11 mouse cellular contexts compared by ENCODE assay signal in the genomic region with DNA sequence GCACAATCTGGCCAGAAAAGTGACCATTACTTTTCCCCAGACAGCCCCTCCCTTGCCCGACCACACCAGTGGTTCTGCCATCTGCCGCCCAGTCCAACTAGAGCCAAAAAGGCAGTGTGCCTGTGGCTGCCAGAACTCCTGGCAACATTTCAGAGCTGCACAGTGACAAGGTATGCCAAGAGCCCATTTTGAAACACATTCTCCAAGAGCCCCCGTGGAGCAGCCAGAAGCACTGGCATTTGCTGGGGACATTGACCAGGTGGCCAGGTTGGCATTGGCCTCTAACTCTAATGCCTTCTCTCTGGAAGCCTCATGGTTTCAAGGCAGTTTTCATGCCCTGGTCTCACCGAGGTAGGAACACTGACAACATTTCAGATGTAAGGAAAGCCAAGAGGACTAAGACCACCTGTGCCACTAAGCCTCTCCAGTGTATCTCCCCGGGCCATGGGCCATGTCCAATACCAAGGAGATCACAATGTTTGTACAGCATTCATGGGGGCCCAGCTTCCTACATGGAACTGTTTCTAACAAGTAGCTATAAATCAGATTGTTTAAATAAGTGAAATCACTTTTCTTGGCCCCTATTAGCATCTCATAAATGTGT.
DNase-seq lines count a peak whose midpoint lies in the region; ATAC-seq and TF ChIP-seq lines count a peak whose summit lies in the region.
"Had no signal": no experiment of that assay in that cellular context is flagged by ENCODE, and none has a peak within 500 bp of the region (broad histone marks: within the 10 kb centered on the region; RNA-seq: fewer than 3 reads in every experiment).

No protein-coding gene starts in this region.

- H3K36me3 ChIP-seq in kidney, adult 2 months (ENCODE audit: control insufficient read depth, insufficient read depth, low read length), result no peaks in the 10 kb centered on the region
- H3K36me3 ChIP-seq in embryonic facial prominence, embryonic 10.5 days (replicated peaks), result no peaks in the 10 kb centered on the region
- H3K36me3 ChIP-seq: limb, embryonic 12.5 days; lung, embryonic 15.5 days had no signal

- H3K4me1 ChIP-seq in kidney, adult 2 months (ENCODE audit: control insufficient read depth, insufficient read depth, low read length), result no peaks in the 10 kb centered on the region
- H3K4me1 ChIP-seq in embryonic facial prominence, embryonic 10.5 days, result no peaks in the 10 kb centered on the region
- H3K4me1 ChIP-seq: lung, embryonic 15.5 days had no signal

- peak; percentile 2 for DNase-seq in kidney, adult 2 months
- DNase-seq in kidney, postnatal 14 days, result no peak
- peak; percentile 38 for DNase-seq in adrenal gland, postnatal 14 days
- DNase-seq in heart, adult 8-10 months (ENCODE audit: low spot score), result peak; percentile 30
- no peak for DNase-seq in retina, postnatal 1 day
- DNase-seq in embryonic facial prominence, embryonic 10.5 days (ENCODE audit: low spot score), result no peak
- DNase-seq in spleen, postnatal 4 days (ENCODE audit: low spot score in 2 of 2), result no peak

- ATAC-seq in cerebellum, adult (ENCODE audit: insufficient number of reproducible peaks, low FRiP score, low TSS enrichment), result peak; percentile 93

- H3K9me3 ChIP-seq in embryonic facial prominence, embryonic 10.5 days, result no peaks in the 10 kb centered on the region
- H3K9me3 ChIP-seq: limb, embryonic 12.5 days; lung, embryonic 15.5 days; neural tube, embryonic 13.5 days had no signal

- H3K4me3 ChIP-seq in kidney, adult 2 months (ENCODE audit: insufficient read depth, low read depth, low read length), result no peak overlapping the region
- H3K4me3 ChIP-seq in embryonic facial prominence, embryonic 10.5 days, result no peak overlapping the region
- H3K4me3 ChIP-seq: limb, embryonic 12.5 days; lung, embryonic 15.5 days; neural tube, embryonic 13.5 days had no signal

- H3K27ac ChIP-seq in kidney, adult 2 months (ENCODE audit: insufficient read depth, low read depth, low read length), result no peak overlapping the region
- no peak overlapping the region for H3K27ac ChIP-seq in embryonic facial prominence, embryonic 10.5 days (replicated peaks)
- H3K27ac ChIP-seq: limb, embryonic 12.5 days; lung, embryonic 15.5 days; neural tube, embryonic 13.5 days had no signal

- WGBS in kidney, adult 2 months, result 74% methylated on average over 5 of the region's 5 CpGs
- WGBS in embryonic facial prominence, embryonic 10.5 days, result 87% methylated on average over 5 of the region's 5 CpGs

- TF ChIP-seq POLR2A in kidney, adult 2 months (IDR thresholded peaks at IDR 0.05; ENCODE audit: low read depth, low read length), result no peak

- TF ChIP-seq CTCF in kidney, adult 2 months (conservative IDR thresholded peaks at IDR 0.05; ENCODE audit: insufficient read depth, insufficient read length, low read depth, low read length), result no peak

- H3K27me3 ChIP-seq in kidney, adult 2 months (replicated peaks; ENCODE audit: control insufficient read depth, insufficient read depth, low read length), result no peaks in the 10 kb centered on the region
- H3K27me3 ChIP-seq in embryonic facial prominence, embryonic 10.5 days (replicated peaks; ENCODE audit: low read depth, poor library complexity, severe bottlenecking), result no peaks in the 10 kb centered on the region
- H3K27me3 ChIP-seq: lung, embryonic 15.5 days; neural tube, embryonic 13.5 days had no signal

Comparison
In these comparisons a context has a peak if more than half of its experiments do, and no peak if none do; other contexts are left out.
1. DNase-seq: peak in kidney, adult 2 months (single experiment), adrenal gland, postnatal 14 days (single experiment) and heart, adult 8-10 months (single experiment); none in kidney, postnatal 14 days (single experiment), retina, postnatal 1 day (single experiment), embryonic facial prominence, embryonic 10.5 days (single experiment) and spleen, postnatal 4 days (0 of 2).